Mouse (Mus musculus) limb, embryonic 11.5 days (tissue): Measurements from ENCODE around the gene Ergic1. TPM values are rescaled to one million over a fixed set of nuclear protein-coding genes. Genes with fewer than 3 reads are reported as not detected.

ENCODE experiments used
- ATAC-seq: fragments of 200-750 bp; cut with Nextera tagmentation; 2 replicates; pipeline ENCODE4 v1.8.0; 2017; ENCODE audit warnings: low read depth; ENCODE audit not compliant: insufficient number of reproducible peaks, low FRiP score, low TSS enrichment
- DNase-seq: peaks from one replicate; pipeline ENCODE4 v3.0.0-alpha.2; 2015; ENCODE audit warnings: low spot score
- H3K27ac ChIP-seq: fragments of 300-500 bp; sonication (generic); replicated peaks from 2 replicates; pipeline ENCODE4 v1.5.1; 2014; ENCODE audit warnings: low read depth, mild to moderate bottlenecking, low read length
- H3K27me3 ChIP-seq: fragments of 300-500 bp; sonication (generic); 2 replicates; pipeline ENCODE4 v1.6.1; 2014; ENCODE audit warnings: mild to moderate bottlenecking, low read length, mixed read lengths; ENCODE audit not compliant: control insufficient read depth, insufficient read depth
- H3K36me3 ChIP-seq: fragments of 300-500 bp; sonication (generic); 2 replicates; pipeline ENCODE4 v1.6.1; 2014; ENCODE audit warnings: mild to moderate bottlenecking, low read length, moderate library complexity, mixed read lengths; ENCODE audit not compliant: control insufficient read depth, insufficient read depth
- H3K4me1 ChIP-seq: fragments of 300-500 bp; sonication (generic); 2 replicates; pipeline ENCODE4 v1.6.1; 2014; ENCODE audit warnings: low read length, mixed read lengths; ENCODE audit not compliant: control insufficient read depth, insufficient read depth
- H3K4me2 ChIP-seq: fragments of 300-500 bp; sonication (generic); 2 replicates; pipeline ENCODE4 v1.6.1; 2014; ENCODE audit warnings: low read depth, mild to moderate bottlenecking, moderate library complexity; ENCODE audit not compliant: severe bottlenecking
- H3K4me3 ChIP-seq: fragments of 300-500 bp; sonication (generic); 2 replicates; pipeline ENCODE4 v1.5.1; 2014; ENCODE audit warnings: low read depth, low read length
- H3K9ac ChIP-seq: fragments of 300-500 bp; sonication (generic); 2 replicates; pipeline ENCODE4 v1.6.1; 2014; ENCODE audit warnings: mild to moderate bottlenecking, low read length
- H3K9me3 ChIP-seq: fragments of 300-500 bp; sonication (generic); 2 replicates; pipeline ENCODE4 v1.6.1; 2016; ENCODE audit warnings: low read length; ENCODE audit not compliant: control insufficient read depth
- WGBS: fragments of 180-500 bp; shearing (Covaris S2); extraction: QIAGEN DNeasy Blood & Tissue Kit; methylation state at CpG from one replicate; pipeline ENCODE4 v1.1.7; 2014; 5-methylcytosine and 5-hydroxymethylcytosine counted together
- polyA plus RNA-seq: library from polyadenylated mRNA; unstranded; fragments of >200 nt; fragmentation: Nextera tagmentation; extraction: Ambion mirVana; gene quantifications from 2 replicates; pipeline ENCODE4 v1.2.1, GENCODE M21; 2014

Gene Ergic1
- polyA plus RNA-seq, 1 experiment from 2014 or later = 143 TPM

DNA sequence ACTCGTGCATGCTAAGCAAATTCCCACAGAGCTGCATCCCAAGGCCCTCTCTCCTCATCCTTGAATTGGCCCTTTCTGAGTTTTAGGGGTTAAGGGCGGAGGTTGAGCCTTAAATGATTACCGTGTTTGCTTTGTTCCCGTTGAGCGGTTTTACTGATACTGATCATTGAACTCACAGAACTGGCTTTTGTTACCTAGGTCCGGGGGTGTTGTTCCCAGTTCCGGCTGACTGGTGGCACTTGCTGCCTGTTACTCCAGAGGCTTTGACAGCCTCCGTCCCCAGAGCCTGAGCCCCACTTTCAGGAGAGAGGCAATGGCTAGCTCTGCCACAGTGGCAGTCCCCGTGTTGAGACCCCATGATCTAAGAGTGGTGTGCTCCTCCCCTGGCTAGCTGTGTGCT, 3.1 kb downstream of the Ergic1 start:
- 87% methylated on average over 9 of the region's 9 CpGs for WGBS
- H3K4me2 ChIP-seq = no peak overlapping the region

DNA sequence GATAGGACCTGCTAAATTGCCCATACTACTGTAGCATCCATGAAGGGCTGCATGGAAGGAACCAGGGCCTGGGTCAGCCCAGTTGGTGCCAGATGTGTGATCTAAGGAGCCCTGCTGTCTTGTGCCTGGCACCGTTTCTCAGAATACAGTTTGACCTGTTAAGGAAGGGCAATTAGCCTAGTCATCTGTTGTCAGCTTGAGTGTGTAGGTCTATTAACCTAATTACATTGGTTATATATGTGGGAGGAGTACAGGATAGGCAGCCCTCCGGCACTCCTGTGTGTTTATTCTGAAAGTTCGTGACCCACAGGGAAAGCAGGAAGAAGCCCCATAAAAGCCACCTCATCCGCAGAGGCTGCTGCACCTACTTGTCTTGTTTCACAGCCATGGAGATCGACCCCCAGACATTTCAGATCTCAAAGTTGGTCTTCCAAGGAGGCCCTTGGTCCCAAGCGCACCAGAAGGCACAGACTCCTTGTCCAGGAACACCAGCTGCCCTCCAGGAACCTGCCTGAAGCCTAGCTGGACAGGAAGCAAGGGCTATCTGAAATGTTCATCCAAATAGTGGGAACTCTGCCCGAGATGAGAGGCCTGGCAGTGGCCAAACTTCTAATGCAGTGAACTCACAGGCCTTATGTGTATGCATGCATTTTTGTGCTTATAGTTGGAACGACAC, 6.0 kb downstream of the Ergic1 start:
- Histone ChIP-seq H3K27me3 (no peaks in the 10 kb centered on the region), H3K4me2 (no peak overlapping the region), H3K4me1 (peaks cover 8% of the 10 kb centered on the region), H3K9ac (no peak overlapping the region), H3K9me3 (no peaks in the 10 kb centered on the region), H3K27ac (no peak overlapping the region), H3K4me3 (no peak overlapping the region), H3K36me3 (peaks cover 16% of the 10 kb centered on the region; the same call in 1 of the 2 replicates)
- 47% methylated on average over 8 of the region's 8 CpGs for WGBS
- ATAC-seq (no peak), DNase-seq (no peak)

More for the DNA sequence above, 3.1 kb downstream of the Ergic1 start:
- ATAC-seq (no peak), DNase-seq (no peak)
- H3K27ac ChIP-seq = no peak overlapping the region
- no peaks in the 10 kb centered on the region for H3K9me3 ChIP-seq
- peaks cover 10% of the 10 kb centered on the region for H3K4me1 ChIP-seq
- H3K27me3 ChIP-seq = no peaks in the 10 kb centered on the region
- peaks cover 16% of the 10 kb centered on the region; the same call in 1 of the 2 replicates for H3K36me3 ChIP-seq
- H3K9ac ChIP-seq = no peak overlapping the region
- no peak overlapping the region for H3K4me3 ChIP-seq

DNA sequence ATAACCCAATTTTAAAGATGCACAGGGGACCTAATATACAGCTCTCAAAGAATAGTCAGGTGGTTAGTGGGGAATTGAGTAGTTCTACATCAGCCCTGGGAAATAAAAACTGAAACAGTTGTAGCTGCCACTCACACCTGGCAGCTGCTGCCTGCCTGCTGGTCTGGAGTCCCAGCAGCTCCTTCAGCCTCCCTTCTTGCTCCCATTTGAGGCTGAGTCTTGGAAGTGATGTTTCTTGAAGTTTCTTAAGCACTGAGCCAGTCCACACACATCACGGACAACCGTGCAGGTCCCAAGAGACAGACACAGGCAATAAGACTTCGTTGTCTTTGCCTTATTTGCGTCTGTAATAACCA, 6.5 kb downstream of the Ergic1 start:
- ATAC-seq (no peak), DNase-seq (no peak)
- peaks cover 16% of the 10 kb centered on the region; the same call in 1 of the 2 replicates for H3K36me3 ChIP-seq
- no peaks in the 10 kb centered on the region for H3K27me3 ChIP-seq
- H3K4me1 ChIP-seq = peaks cover 3% of the 10 kb centered on the region; the same call in 1 of the 2 replicates
- H3K9ac ChIP-seq = no peak overlapping the region
- 96% methylated on average over 4 of the region's 4 CpGs for whole genome bisulfite sequencing
- no peak overlapping the region for H3K4me2 ChIP-seq
- H3K27ac ChIP-seq = no peak overlapping the region
- no peaks in the 10 kb centered on the region for H3K9me3 ChIP-seq
- no peak overlapping the region for H3K4me3 ChIP-seq

DNA sequence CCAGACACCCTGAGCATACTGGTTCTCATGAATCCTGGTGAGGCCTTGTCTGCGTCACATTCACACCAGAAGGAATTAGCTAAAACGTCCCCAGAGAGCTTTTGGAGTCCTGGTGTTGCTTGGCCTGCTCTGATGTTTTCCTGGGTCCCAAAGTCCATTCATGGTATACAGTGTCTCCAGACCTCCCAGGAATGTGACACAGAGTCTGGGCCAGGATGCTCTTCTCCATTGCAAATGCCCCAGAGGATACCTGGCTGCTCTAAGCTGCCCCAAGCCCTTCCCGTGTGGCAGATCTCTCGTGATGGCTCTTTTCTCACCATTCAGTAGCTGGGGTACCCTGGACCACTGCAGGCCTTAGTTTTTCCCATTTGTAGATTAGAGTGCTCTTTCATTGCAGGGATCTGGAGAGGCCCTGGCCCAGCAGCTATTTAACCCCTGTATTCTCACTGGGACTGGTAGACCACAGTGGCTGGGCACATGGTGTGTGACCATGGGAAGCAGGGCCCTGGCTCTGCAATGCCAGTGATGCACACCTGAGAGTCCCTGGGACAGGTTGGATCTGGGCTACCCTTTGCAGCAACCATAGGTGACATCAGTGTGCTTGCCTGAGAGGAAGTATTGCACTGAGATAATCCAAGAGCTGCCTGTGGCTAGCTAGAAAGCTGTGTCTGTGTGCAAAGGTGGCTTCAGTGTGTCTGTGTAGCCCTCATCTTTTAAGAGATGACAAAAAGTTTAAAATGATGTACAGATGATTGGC, 8.5 kb downstream of the Ergic1 start:
- Histone ChIP-seq H3K4me1 (no peaks in the 10 kb centered on the region), H3K27me3 (no peaks in the 10 kb centered on the region), H3K4me2 (no peak overlapping the region), H3K9me3 (no peaks in the 10 kb centered on the region), H3K4me3 (no peak overlapping the region), H3K36me3 (peaks cover 12% of the 10 kb centered on the region; the same call in 1 of the 2 replicates), H3K27ac (no peak overlapping the region), H3K9ac (no peak overlapping the region)
- ATAC-seq = no peak
- WGBS = 84% methylated on average over 4 of the region's 4 CpGs
- no peak for DNase-seq

DNA sequence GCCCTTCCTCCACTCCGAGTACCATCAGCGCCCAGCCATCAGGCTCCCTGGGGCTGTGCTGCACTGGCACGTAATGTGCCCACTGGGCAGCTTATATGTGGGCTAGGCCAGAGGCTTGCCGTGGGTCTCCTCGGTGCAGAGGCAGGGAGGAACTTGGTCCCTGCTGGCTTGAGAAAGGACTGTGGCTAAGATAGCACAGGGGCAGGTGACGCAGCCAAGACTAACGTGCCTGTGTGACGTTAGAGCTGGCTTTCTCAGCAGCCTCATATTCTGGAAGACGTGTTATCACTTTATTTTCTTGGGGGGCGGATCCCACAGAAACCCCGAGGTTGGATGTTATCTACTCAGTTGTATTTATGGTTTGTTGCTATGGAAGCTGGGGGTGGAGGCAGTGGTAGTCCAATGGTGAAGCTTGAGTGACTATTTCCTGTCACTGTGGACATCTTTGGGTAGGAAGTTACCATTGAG, 9.4 kb downstream of the Ergic1 start:
- H3K27ac ChIP-seq = no peak overlapping the region
- H3K4me3 ChIP-seq = no peak overlapping the region
- H3K4me1 ChIP-seq = no peaks in the 10 kb centered on the region
- H3K4me2 ChIP-seq = no peak overlapping the region
- 88% methylated on average over 11 of the region's 11 CpGs for WGBS
- H3K9me3 ChIP-seq = no peaks in the 10 kb centered on the region
- no peak for DNase-seq
- no peak for ATAC-seq
- H3K9ac ChIP-seq = no peak overlapping the region
- peaks cover 8% of the 10 kb centered on the region; the same call in 1 of the 2 replicates for H3K36me3 ChIP-seq
- no peaks in the 10 kb centered on the region for H3K27me3 ChIP-seq

DNA sequence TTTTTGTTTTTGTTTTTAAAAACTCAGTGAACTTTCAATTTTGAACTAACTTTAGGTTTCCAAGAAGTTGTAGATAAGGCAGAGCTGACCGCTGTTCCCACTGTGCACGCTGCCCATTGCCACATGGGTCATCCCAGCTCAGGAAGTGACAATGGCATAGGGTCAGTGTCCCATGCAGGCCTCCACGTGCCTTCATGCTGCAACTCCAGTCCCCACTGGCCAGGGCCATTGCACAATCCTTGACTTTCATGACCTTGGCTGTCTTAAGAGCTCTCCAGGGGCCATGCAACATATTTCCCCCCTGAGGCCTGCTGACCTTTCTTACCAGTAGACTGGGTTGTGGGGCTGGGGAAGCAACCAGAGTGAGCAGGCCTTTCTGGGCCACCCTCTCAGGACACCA, 10.1 kb downstream of the Ergic1 start:
- DNase-seq = no peak
- ATAC-seq = no peak
- no peaks in the 10 kb centered on the region for H3K9me3 ChIP-seq
- 86% methylated on average over 3 of the region's 3 CpGs for WGBS
- no peak overlapping the region for H3K9ac ChIP-seq
- no peak overlapping the region for H3K4me2 ChIP-seq
- no peak overlapping the region for H3K27ac ChIP-seq
- H3K27me3 ChIP-seq = no peaks in the 10 kb centered on the region
- H3K4me1 ChIP-seq = no peaks in the 10 kb centered on the region
- H3K4me3 ChIP-seq = no peak overlapping the region
- H3K36me3 ChIP-seq = peaks cover 8% of the 10 kb centered on the region; the same call in 1 of the 2 replicates

DNA sequence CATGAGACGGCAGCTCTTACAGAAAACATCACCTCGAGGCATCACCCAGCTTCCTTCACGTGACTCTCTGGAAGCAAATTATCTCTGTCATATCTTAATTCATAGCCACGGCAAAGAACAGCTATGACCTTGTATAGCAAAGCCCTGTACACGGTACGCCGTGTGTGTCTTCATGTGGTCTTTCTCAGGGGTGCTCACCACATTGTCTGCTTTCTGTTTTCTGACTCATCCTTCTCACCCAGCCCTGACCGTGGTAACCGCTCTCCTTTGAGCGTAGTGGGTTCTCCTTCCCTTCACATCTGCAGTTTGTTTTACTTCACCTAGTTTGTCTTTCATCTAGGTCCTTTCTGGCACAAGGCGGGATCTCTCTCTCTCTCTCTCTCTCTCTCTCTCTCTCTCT, 11.0 kb downstream of the Ergic1 start:
- H3K9ac ChIP-seq = no peak overlapping the region
- H3K27me3 ChIP-seq = no peaks in the 10 kb centered on the region
- 90% methylated on average over 11 of the region's 11 CpGs for WGBS
- H3K9me3 ChIP-seq = no peaks in the 10 kb centered on the region
- H3K4me3 ChIP-seq = no peak overlapping the region
- ATAC-seq = no peak
- no peak overlapping the region for H3K4me2 ChIP-seq
- H3K4me1 ChIP-seq = no peaks in the 10 kb centered on the region
- no peak for DNase-seq
- H3K27ac ChIP-seq = no peak overlapping the region
- H3K36me3 ChIP-seq = peaks cover 8% of the 10 kb centered on the region; the same call in 1 of the 2 replicates

DNA sequence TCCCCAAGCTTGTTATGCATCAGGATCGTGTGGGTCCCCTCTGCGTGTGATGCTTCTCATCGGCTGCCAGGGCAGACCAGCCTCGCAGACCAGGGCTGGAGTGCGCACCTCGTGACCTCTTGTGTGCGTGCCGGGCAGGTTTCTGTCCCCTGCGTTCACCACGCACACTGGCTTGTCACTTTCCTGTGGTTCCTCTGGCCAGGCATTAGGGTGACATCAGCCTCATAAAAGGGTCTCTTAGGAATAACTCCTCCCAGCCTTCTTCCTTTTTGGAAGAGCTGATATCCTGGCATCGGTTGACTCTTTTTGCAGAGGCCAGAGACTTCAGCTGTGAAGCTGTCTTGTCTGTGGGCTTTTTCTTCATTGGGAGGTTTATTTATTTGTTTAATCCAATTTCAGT, 12.8 kb downstream of the Ergic1 start:
- Histone ChIP-seq H3K9ac (no peak overlapping the region), H3K36me3 (peaks cover 3% of the 10 kb centered on the region; the same call in 1 of the 2 replicates), H3K9me3 (no peaks in the 10 kb centered on the region), H3K27ac (no peak overlapping the region), H3K4me2 (no peak overlapping the region), H3K27me3 (no peaks in the 10 kb centered on the region), H3K4me3 (no peak overlapping the region), H3K4me1 (no peaks in the 10 kb centered on the region)
- ATAC-seq (no peak), DNase-seq (no peak)
- 89% methylated on average over 11 of the region's 11 CpGs for WGBS
